In genomic region chr16:25807116-25807515, GRCm38 (mm10) we compare ENCODE assay signal across 14 mouse cellular contexts.
DNase-seq lines count a peak whose midpoint lies in the region.
"Had no signal": no experiment of that assay in that cellular context is flagged by ENCODE, and none has a peak within 500 bp of the region (broad histone marks: within the 10 kb centered on the region; RNA-seq: fewer than 3 reads in every experiment).

No protein-coding gene starts in this region.

- intact Hi-C loops in heart, postnatal 10 days (cut with DNase I): no loop called here

- DNase-seq in heart, adult 18-20 months: peak; percentile 10 to 30
- DNase-seq in heart, postnatal 10 days: no peak
- DNase-seq in kidney, adult 9 months: peak; percentile 21
- DNase-seq in kidney, adult 18-20 months: no peak
- peak; percentile 17 for DNase-seq in 3T3-L1 (ENCODE audit: low read depth, low spot score)
- peak; percentile 95 for DNase-seq in adipocyte (ENCODE audit: low spot score)
- no peak for DNase-seq in Muller cell, postnatal 12 days (ENCODE audit: inconsistent ontology term)
- DNase-seq: adrenal gland, adult 2 months; adrenal gland, postnatal 25 days; cerebellum, adult 18-20 months; cerebellum, adult 9-11 months; cerebellum, postnatal 36 days; gastrocnemius, postnatal 10 days; heart, postnatal 36 days had no signal

Comparison
In these comparisons a context has a peak if more than half of its experiments do, and no peak if none do; other contexts are left out.
1. DNase-seq: peak in heart, adult 18-20 months (2 of 2), kidney, adult 9 months (single experiment), 3T3-L1 (single experiment) and adipocyte (single experiment); none in heart, postnatal 10 days (0 of 2), kidney, adult 18-20 months (single experiment) and Muller cell, postnatal 12 days (single experiment).